Mouse (Mus musculus): ENCODE data around the gene Prss8. TPM values are rescaled to one million over a fixed set of nuclear protein-coding genes. Genes with fewer than 3 reads are reported as not detected.

Prss8 gene
- polyA plus RNA-seq, 1 experiment: 0.36 TPM

DNA sequence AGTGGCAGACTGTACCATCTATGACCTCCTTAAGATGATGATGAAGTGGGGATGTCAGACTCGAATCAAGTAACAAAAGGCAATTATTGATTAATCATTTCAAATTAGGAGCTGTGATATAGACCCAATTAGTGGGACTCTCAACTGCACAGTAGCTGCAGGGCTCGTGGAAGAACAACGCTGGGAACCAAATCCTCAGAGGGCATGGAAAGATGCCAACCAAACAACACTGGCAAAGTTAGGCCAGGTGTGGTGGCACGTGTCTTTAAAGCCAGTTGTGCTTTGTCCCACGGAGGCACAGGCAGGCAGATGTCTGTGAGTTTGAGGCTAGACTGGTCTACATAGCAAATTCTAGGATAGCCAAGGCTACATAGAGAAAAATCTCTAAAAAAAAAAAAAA is 732 bp upstream of the Prss8 start:
- DNase-seq (ENCODE audit: extremely low spot score in 1 of 2, low spot score in 1 of 2): no peak

DNA sequence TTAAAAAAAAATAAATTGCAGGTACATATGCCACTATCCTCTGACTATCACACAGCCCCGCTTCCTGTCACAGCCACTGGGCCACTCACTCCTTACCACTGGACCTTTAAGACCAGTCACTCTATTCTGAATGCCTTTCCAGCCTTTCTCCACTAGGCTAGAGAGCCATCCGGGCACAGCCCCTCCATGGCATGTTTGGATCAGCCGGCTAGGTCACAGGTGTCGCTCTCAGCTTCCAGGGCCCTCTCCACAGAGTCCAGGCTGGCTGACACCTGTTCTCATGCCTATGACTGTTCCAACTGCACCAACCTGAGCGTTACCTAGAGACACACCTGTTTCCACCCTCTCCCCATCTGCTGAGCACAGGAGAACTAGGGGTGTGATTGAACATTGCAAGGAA is 1.3 kb downstream of the Prss8 start:
- DNase-seq (ENCODE audit: extremely low spot score in 1 of 2, low spot score in 1 of 2): no peak

DNA sequence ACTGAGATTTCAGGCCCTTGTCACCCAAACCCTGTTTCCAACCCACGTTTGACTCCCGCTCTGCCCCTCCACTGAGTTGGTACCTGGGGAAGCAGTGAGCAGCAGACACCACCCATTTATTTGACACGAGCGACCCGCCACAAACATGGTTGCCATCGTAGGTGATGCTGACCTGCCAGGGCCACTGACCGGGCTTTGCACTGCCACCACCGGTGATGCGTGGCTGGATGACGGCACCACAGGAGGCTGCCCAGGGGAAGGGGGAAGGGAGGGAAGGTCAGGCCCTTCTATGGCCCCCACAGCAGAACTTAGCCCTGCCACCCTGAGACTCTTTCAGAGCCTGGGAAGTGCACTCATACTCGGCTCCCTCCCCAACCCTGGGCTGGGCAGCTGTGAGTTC is 2.2 kb downstream of the Prss8 start:
- no peak for DNase-seq (ENCODE audit: extremely low spot score in 1 of 2, low spot score in 1 of 2)

DNA sequence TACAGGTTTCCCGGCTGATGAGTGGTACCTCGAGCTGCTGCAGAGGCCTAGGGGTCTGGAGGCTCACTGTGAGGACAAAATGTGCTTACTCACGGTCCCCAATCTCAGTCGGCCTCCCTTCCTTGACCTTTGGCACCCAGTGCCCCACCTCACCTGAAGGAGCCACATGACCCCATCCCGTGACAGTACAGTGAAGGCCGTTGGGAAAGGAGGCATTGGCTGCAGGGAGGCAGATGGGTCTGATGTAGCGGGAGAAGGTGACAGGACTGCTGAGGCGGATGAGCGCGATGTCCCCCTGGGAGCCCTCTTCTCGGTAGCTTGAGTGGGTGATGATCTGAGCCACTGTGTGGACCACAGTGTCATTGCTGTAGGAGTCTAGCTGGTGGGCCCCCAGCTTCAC is 3.1 kb downstream of the Prss8 start:
- no peak for DNase-seq (ENCODE audit: extremely low spot score in 1 of 2, low spot score in 1 of 2)

DNA sequence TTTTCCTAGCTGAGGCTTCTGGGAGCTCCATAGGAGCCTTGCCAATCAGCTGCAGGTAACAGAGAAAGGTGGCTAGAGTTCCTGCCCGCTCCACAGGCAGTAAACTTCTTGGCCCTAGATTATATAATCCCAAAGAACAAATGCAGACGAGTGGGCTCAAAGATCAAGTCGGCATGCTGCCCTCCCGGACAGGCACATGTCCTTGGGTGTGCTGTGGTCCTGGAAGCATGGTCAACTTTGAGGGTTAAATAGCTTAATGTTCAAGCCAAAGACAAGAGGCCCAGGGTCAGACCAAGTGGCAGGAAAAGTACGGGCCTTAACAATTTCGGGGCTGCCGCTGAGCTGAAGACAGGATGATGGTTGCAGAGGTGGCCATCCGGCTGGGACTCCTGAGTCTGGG is 3.8 kb downstream of the Prss8 start:
- DNase-seq (ENCODE audit: extremely low spot score in 1 of 2, low spot score in 1 of 2): no peak

DNA sequence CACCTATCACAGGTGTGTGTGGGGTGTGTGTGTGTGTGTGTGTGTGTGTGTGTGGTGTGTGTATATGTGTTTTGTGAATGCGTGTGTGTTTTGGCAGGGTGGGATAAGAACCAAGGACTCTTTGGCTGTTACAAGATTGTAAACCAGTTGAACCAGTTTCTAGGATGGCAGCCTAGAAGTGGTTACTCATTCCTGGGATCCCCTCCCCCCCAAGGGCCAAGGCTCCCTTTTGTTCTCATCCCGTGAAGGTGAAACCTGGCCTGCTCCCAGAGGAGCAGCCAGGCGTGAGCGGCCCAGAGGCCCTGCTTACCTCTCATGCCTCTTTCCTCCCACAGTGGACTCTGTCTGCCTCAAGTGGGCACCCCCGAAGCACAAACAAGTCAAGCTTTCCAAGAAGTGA is 4.7 kb downstream of the Prss8 start:
- DNase-seq (ENCODE audit: extremely low spot score in 1 of 2, low spot score in 1 of 2): no peak

DNA sequence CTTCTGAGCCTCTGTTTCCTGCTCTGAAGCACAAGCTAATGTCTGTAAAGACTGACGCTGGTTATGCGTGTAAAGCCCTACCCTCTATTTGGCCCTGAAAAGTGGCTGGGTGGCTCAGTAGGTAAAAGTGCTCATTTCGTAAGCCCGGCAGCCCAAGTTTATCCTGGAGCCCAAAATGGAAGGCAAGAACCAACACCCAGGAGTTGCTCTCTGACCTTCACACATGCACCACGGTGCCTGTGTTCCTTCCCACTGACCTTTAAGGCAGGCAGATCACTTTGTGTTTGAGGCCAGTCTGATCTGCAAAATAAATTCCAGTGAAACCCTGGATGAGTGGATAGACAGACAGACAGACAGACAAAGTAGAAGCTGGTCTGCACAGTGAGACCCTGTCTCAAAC is 6.2 kb downstream of the Prss8 start:
- no peak for DNase-seq (ENCODE audit: extremely low spot score in 1 of 2, low spot score in 1 of 2)

DNA sequence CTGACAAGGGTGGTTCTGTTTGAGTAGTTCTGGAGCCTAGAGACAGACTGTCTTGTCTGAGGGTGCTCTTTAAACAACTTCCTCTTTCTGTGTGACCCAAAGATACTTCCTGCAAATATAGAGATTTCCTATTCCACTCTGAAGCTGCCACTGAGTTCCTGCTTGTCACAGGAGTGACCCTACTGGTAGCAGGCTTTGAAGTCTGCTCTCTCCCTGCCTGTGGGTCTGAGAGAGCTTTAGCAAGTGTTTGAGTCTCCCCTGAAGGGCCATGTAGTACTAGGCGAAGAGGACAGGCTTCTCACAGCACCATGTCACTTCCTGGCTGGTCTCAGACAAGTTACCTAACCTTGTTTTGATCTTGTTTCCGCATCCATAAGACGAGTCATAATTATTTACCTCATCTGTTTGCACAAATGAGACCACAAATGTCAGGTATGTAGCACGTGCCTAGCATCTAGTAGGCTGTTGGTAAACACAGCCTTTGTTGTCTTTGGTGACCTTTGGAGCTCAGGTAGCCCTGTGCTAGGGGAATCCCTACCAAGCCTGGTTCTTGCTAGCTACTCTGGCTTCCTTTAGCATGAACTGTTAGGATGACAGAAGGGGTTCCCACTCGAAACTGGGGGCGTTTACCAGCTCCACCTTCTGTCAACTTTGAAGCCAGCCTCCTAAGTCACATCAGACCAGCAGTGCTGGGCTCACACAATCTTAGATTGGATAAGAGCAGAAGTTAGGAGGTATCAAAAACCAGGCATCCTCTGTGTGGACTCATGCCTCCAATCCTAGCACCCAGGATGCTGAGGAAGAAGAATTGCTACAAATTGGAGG is 7.2 kb downstream of the Prss8 start:
- DNase-seq (ENCODE audit: extremely low spot score in 1 of 2, low spot score in 1 of 2): peak in 1 of 2 experiments; percentile 45

DNA sequence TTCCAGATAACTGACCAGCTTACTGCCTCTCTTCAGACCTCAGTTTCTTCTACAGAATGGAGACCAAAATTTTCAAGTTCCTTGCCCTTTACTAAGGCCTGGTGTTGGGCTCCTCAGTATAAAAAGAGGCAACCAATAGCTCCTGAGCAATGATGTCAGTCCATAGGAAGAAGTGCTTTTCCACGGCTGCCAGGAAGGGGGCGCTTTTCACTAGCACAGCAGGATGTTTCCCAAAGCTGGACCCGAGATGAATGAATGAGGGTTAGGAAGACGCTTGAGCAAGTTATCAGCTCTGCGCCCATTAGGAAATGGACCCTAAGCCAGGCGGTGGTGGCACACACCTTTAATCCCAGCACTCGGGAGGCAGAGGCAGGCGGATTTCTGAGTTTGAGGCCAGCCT is 8.4 kb downstream of the Prss8 start:
- peak in 1 of 2 experiments; percentile 35 for DNase-seq (ENCODE audit: extremely low spot score in 1 of 2, low spot score in 1 of 2)

DNA sequence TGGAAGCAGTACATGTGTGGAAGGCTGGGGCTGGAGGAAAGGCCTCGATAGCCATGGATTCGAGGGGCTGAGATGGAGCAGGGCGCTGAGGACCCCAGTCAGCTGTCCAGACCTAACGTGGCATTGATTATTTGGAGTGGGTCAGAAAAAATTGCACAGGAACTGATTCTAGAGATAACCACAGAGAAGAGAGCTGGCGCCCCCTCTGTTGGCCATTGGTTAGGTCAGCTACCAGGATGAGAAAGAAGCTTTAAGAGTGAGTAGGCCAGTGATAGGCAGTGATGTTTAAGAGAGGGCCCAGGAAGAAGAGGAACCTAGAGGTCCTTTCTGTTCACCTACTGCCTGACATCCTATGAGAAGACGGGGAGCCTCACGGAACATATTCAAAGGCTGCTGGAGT is 10.6 kb downstream of the Prss8 start:
- no peak for DNase-seq (ENCODE audit: extremely low spot score in 1 of 2, low spot score in 1 of 2)

DNA sequence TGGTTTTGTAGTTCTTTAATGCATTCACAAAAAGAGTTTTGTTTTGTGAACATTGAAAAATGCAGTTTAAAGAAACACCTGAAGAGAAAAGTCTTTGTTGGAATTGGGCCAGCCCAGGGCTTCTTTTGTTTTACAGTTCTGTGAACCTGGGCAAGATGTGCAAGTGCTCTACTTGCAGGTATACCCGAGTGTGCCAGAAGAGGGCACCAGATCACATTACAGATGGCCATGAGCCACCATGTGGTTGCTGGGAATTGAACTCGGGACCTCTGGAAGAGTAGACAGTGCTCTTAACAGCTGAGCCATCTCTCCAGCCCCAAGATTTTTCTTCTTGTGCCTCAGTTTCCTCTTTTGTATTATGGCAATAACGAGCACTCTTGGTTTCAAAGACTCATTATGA is 11.7 kb downstream of the Prss8 start:
- DNase-seq (ENCODE audit: extremely low spot score in 1 of 2, low spot score in 1 of 2): peak in 1 of 2 experiments; percentile 39

DNA sequence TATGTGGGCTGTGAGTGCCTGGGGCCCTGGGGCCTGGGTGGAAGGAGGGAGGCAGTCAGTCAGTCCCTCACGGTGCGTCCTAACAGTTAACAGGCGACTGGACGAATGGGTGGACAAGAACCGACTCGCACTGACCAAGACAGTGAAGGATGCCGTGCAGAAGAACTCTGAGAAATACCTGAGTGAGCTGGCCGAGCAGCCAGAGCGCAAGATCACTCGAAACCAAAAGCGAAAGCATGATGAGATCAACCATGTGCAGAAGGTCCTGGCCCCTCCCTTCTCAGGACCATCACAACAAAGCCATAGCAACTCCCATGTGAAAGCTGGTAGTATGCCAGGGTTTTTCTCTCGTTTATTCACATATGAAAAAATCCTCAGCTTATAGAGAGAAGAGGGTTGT is 14.6 kb downstream of the Prss8 start:
- DNase-seq (ENCODE audit: extremely low spot score in 1 of 2, low spot score in 1 of 2): no peak

DNA sequence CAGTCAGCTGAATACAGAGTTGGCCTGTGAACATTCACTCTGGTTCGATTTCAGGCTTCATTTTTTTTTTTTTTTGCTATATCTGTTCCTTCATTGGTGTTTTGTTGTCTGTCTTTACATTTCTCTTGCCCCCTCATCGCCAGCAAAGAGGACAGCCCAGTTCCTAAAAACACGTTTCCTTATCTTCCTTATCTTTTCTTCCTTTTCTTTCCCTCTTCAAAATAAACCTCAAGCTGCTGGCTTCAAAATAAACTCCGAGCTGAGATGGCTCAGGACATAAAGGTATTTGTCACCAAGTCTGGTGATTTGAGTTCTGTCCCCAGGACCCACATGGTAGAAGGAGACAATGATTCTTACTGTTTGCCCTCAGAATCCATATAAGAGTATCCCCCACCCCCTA is 17.0 kb downstream of the Prss8 start:
- DNase-seq (ENCODE audit: extremely low spot score in 1 of 2, low spot score in 1 of 2): no peak

DNA sequence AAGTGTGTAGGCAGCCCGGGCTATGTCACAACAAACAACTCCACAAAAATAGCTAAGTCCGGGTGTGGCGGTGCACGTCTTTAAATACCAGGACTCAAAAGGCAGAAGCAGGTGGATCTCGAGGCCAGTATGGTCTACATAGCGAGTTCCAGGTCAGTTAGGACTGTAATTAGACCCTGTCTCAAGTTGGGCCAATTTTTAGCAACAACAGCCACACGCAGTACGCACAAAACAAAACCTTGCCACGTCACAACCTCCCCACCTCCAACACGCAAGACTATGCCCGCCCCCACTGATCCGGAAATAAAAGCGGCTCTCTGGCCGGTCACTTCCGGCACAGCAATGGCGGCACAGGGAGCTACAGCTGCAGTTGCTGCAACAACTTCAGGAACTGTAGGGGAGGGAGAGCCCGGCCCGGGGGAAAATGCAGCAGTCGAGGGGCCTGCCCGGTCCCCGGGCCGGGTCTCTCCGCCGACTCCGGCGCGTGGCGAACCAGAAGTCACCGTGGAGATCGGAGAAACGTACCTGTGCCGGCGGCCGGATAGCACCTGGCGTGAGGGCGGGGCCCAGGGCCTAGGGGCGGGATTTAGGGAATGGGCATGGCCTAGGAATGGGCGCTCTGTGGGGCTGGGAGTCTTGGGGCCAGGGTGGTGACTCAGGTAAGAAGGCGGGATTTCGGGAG is 17.6 kb downstream of the Prss8 start, which contains the start of gene Kat8:
Gene Kat8, plus strand, starts transcription at position 327 of the 682 bp plus-strand sequence.
- peak; percentile 83 to 87 for DNase-seq (ENCODE audit: extremely low spot score in 1 of 2, low spot score in 1 of 2)

DNA sequence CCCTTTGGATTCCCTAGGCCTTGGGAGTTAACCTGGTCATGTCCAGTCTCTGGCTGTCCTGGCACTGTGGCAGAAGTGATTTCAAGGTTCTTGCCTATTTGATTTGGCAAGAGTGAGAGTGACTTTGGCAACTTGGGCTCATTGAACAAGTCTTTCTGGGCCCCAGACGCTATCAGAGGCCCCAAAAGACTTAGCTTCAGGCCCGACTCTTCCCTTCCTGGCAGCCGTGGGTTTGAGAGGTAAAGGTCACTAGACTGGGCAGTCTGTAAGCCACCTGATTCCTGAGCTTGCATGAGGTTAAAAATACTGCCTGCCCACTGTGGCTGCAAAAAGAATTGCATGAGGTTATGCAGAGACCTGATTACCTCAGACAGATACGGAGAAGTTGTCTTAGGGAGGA is 21.2 kb downstream of the Prss8 start:
- no peak for DNase-seq (ENCODE audit: extremely low spot score in 1 of 2, low spot score in 1 of 2)

DNA sequence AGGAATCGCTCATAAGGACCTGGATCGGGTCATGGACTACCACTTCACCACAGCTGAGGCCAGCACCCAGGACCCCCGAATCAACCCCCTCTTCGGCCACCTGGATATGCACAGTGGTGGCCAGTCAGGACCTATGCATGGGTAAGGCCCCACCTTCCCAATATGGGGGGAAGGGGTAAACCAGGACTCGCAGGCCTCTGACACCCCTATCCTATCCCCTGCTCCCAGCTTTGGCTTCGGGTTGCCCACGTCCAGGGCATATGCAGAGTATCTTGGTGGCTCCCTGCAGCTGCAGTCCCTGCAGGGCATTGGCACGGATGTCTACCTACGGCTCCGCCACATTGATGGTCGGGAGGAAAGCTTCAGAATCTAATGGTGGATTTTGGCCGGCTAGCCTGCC is 22.0 kb downstream of the Prss8 start:
- DNase-seq (ENCODE audit: extremely low spot score in 1 of 2, low spot score in 1 of 2): no peak

DNA sequence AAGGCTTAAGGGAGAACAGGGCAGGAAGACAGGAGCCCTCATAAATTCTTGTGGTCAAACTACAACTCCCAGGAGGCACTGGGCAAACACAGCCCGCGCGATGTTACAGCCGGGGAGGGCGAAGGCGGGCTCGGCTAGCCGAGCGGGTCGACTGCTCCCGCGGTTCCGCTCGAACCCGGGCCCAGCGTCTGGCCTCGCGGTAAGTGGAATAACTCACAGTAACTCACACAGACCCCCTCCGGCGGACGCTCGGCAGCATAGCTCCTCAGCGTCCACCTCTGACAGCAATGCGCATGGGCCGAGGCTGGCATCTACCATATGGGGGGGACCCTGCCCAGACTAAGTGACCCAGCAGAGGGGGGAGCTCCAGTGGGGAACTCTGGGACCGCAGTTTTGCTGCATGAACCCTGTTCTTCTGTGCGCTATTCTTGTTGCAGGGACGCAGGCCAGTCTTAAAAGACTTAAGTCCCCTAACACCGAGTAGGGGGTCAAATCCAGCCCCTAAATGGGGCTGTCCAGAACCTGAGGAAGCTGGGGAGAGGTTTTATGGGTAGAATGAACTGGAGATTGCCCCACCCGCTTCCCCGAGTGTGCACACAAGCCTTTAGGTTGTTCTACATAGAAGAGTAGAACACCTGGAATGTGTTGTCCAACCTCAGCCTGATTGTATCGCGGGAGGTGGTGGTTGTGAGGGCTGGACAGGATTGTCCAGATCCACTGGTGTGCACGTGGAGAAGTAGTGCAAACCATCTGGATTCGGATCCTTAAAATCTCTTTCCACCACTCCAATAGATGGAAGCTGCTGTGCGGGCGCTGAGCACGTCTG is 25.7 kb downstream of the Prss8 start, which contains the start of gene Bckdk:
Gene Bckdk, plus strand, starts transcription at position 112 of the 826 bp plus-strand sequence.
- DNase-seq (ENCODE audit: extremely low spot score in 1 of 2, low spot score in 1 of 2): peak; percentile 72 to 80

DNA sequence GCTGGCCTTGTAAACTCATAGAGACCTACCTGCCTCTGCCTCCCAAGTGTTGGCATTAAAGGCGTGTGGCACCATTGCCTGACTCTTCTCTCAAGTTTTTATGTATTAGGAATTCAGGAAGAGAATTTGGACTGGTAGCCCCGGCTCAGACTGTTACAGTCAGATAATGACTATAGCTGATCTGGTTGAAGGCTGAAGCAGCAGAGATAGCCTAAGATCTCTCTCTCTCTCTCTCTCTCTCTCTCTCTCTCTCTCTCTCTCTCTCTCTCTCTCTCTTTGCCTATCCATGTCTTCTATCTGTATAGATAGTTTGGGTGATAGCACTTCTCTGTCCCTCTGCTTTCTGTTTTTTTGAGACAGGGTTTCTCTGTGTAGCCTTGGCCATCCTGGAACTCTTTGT is 28.1 kb downstream of the Prss8 start:
- DNase-seq (ENCODE audit: extremely low spot score in 1 of 2, low spot score in 1 of 2): no peak

DNA sequence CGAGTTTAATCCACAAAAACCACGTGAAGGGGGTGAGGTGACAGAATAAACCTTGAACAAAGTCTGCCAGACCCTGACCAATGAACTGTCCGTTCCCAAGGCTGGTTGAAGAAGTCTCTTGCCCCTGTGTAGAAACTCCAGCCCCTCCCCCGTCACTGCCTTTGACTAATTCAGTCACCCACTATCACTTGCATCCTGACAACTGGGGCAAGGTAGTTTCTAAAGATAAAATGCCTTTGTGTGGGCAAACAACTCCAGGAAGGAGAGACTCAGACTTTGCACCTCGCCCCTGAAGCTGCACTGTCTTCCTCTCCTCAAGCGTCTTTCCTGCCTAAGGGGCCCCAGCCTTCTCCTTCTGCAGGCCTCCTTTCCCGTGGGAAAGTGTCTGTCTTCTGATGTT is 29.9 kb downstream of the Prss8 start:
- no peak for DNase-seq (ENCODE audit: extremely low spot score in 1 of 2, low spot score in 1 of 2)

DNA sequence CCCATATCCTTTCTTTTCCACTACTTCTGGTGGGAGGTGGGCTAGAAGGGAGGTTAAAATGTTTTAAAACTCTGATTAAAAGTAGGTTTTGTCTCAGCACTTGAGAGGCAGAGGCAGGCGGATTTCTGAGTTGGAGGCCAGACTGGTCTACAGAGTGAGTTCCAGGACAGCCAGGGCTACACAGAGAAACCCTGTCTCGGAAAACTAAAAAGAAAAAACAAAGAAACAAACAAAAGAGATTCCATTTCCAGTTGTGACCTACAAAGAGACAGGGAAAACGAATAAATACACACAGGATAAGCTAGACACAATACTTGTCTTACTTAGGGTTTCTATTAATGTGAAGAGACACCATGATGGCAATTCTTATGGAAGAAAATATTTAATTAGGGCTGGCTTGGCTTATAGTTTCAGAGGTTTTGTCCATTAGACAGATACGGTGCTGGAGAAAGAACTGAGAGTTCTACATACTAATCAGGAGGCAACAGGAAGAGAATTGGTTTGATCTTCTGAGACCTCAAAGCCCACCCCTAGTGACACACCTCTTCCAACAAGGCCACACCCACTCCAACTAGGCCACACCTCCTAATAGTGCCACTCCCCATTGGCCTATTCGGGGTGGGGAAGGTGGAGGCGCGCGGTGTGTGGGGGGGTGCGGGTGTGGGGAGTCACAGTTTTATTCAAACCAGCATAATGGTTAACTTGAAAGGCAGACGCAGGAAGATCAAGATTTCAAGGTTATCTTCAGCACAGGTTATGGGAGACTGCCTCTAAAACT is 31.5 kb downstream of the Prss8 start:
- DNase-seq (ENCODE audit: extremely low spot score in 1 of 2, low spot score in 1 of 2): no peak

Data from frontal cortex, adult 2 months (tissue).